Mouse (Mus musculus) liver, embryonic 15.5 days (tissue): ENCODE results near the gene Cep152. TPM values are rescaled to one million over a fixed set of nuclear protein-coding genes. Genes with fewer than 3 reads are reported as not detected.

Experiments used
- ATAC-seq: fragments of 200-750 bp; cut with Nextera tagmentation; 2 replicates; pipeline ENCODE4 v1.8.0; 2017; ENCODE audit warnings: moderate number of reproducible peaks, mild to moderate bottlenecking, moderate library complexity; ENCODE audit not compliant: insufficient read depth
- H3K27ac ChIP-seq: fragments of 300-500 bp; sonication (generic); replicated peaks from 2 replicates; pipeline ENCODE4 v1.5.1; 2015; ENCODE audit warnings: mild to moderate bottlenecking, inconsistent platforms
- H3K27me3 ChIP-seq: fragments of 300-500 bp; sonication (generic); 2 replicates; pipeline ENCODE4 v1.6.1; 2015; ENCODE audit warnings: mild to moderate bottlenecking, inconsistent platforms
- H3K36me3 ChIP-seq: fragments of 300-500 bp; sonication (generic); replicated peaks from 2 replicates; pipeline ENCODE4 v1.6.1; 2015; ENCODE audit warnings: moderate library complexity, mild to moderate bottlenecking, inconsistent platforms
- H3K4me1 ChIP-seq: fragments of 300-500 bp; sonication (generic); replicated peaks from 2 replicates; pipeline ENCODE4 v1.6.1; 2015; ENCODE audit warnings: inconsistent platforms
- H3K4me2 ChIP-seq: fragments of 300-500 bp; sonication (generic); 2 replicates; pipeline ENCODE4 v1.6.1; 2015; ENCODE audit warnings: moderate library complexity, mild to moderate bottlenecking, inconsistent platforms
- H3K4me3 ChIP-seq: fragments of 300-500 bp; sonication (generic); replicated peaks from 2 replicates; pipeline ENCODE4 v1.5.1; 2015; ENCODE audit warnings: mild to moderate bottlenecking, inconsistent platforms
- H3K9ac ChIP-seq: fragments of 300-500 bp; sonication (generic); 2 replicates; pipeline ENCODE4 v1.6.1; 2015; ENCODE audit warnings: moderate library complexity, mild to moderate bottlenecking, inconsistent platforms
- H3K9me3 ChIP-seq: fragments of 300-500 bp; sonication (generic); replicated peaks from 2 replicates; pipeline ENCODE4 v1.6.1; 2016; ENCODE audit warnings: inconsistent platforms
- WGBS: fragments of 180-500 bp; shearing (Covaris S2); methylation state at CpG from one replicate; pipeline ENCODE4 v1.1.7; 2015; ENCODE audit warnings: mixed read lengths; ENCODE audit not compliant: insufficient replicate concordance; 5-methylcytosine and 5-hydroxymethylcytosine counted together
- polyA plus RNA-seq: library from polyadenylated mRNA; unstranded; fragments of >200 nt; fragmentation: Nextera tagmentation; extraction: Ambion mirVana; gene quantifications from 2 replicates; pipeline ENCODE4 v1.2.1, GENCODE M21; 2015

The Cep152 gene
- polyA plus RNA-seq, 1 experiment from 2014 or later = 4.5 TPM

- no peak for ATAC-seq
- no peaks in the 10 kb centered on the region for H3K27me3 ChIP-seq
- no peak overlapping the region for H3K4me3 ChIP-seq
- 6% methylated on average over 4 of the region's 4 CpGs for WGBS
- no peaks in the 10 kb centered on the region for H3K36me3 ChIP-seq
- peaks cover 16% of the 10 kb centered on the region for H3K4me1 ChIP-seq
- no peak overlapping the region for H3K4me2 ChIP-seq
- no peak overlapping the region for H3K27ac ChIP-seq
- H3K9ac ChIP-seq = no peak overlapping the region
- no peaks in the 10 kb centered on the region for H3K9me3 ChIP-seq
These were observed 108.3 kb downstream of the Cep152 start for GRCm38 (mm10) chr2:125516594-125516993.

GRCm38 (mm10) chr2:125515291-125516057, 109.4 kb downstream of the Cep152 start:
- Histone ChIP-seq H3K27ac (no peak overlapping the region), H3K9me3 (no peaks in the 10 kb centered on the region), H3K9ac (no peak overlapping the region), H3K4me1 (peaks cover 16% of the 10 kb centered on the region), H3K4me2 (no peak overlapping the region), H3K36me3 (no peaks in the 10 kb centered on the region), H3K27me3 (no peaks in the 10 kb centered on the region), H3K4me3 (no peak overlapping the region)
- ATAC-seq = peak; percentile 34; the same call in 1 of the 2 replicates
- 28% methylated on average over 12 of the region's 12 CpGs for WGBS

GRCm38 (mm10) chr2:125514391-125514790, 110.5 kb downstream of the Cep152 start:
- Histone ChIP-seq H3K4me2 (no peak overlapping the region), H3K9me3 (no peaks in the 10 kb centered on the region), H3K9ac (no peak overlapping the region), H3K27me3 (0 out of 2 replicates have a peak, but pooled peaks cover 9% of the 10 kb centered on the region), H3K27ac (no peak overlapping the region), H3K4me3 (no peak overlapping the region), H3K4me1 (peaks cover 16% of the 10 kb centered on the region), H3K36me3 (no peaks in the 10 kb centered on the region)
- WGBS = 50% methylated on average over 3 of the region's 3 CpGs
- no peak for ATAC-seq

Other genes starting within 250 kb of the Cep152 start
- 0.03 and 0.08 TPM in 2 replicates for gene Gm9913, start 120.0 kb downstream of the Cep152 start, polyA plus RNA-seq
- gene Fbn1, start 117.1 kb downstream of the Cep152 start, polyA plus RNA-seq = 1.1 and 1.2 TPM in 2 replicates
- gene Eid1, start 48.0 kb upstream of the Cep152 start, polyA plus RNA-seq = 34.4 and 37.1 TPM in 2 replicates
- gene Shc4, start 99.0 kb upstream of the Cep152 start, polyA plus RNA-seq = 0.74 and 0.83 TPM in 2 replicates
- 4.5 and 5.4 TPM in 2 replicates for gene Secisbp2l, start 157.8 kb upstream of the Cep152 start, polyA plus RNA-seq
- gene Galk2, start 234.0 kb upstream of the Cep152 start, polyA plus RNA-seq = 9.3 and 9.5 TPM in 2 replicates
- gene Cops2, start 234.0 kb upstream of the Cep152 start, polyA plus RNA-seq = 36.2 and 39.5 TPM in 2 replicates